Mouse (Mus musculus) heart, adult 2 months (tissue): ENCODE data around the gene Spout1. TPM values are rescaled to one million over a fixed set of nuclear protein-coding genes. Genes with fewer than 3 reads are reported as not detected.

Experiments used
- DNase-seq, 2 experiments: peaks; one replicate each; pipeline ENCODE4 v3.0.0; 2021
- H3K27ac ChIP-seq: fragments of 200-600 bp; 2 replicates; pipeline ENCODE4 v1.8.1; 2022
- H3K27me3 ChIP-seq: fragments of 200-500 bp; 2 replicates; pipeline ENCODE4 v1.6.1; 2012; ENCODE audit warnings: mild to moderate bottlenecking, low read length, inconsistent platforms, mixed read lengths; ENCODE audit not compliant: control insufficient read depth, insufficient read depth
- H3K36me3 ChIP-seq: fragments of 200-500 bp; 2 replicates; pipeline ENCODE4 v1.6.1; 2012; ENCODE audit warnings: low read length, inconsistent platforms; ENCODE audit not compliant: control insufficient read depth, insufficient read depth
- H3K4me1 ChIP-seq: fragments of 200-500 bp; 2 replicates; pipeline ENCODE4 v1.6.1; 2011; ENCODE audit warnings: low read length; ENCODE audit not compliant: control insufficient read depth, insufficient read depth
- H3K4me3 ChIP-seq: fragments of 200-600 bp; 2 replicates; pipeline ENCODE4 v1.8.1; 2022
- H3K79me2 ChIP-seq: fragments of 200-500 bp; replicated peaks from 2 replicates; pipeline ENCODE4 v1.6.1; 2012; ENCODE audit warnings: mild to moderate bottlenecking, inconsistent platforms, low read length, moderate library complexity, mixed read lengths; ENCODE audit not compliant: control insufficient read depth, insufficient read depth
- H3K9ac ChIP-seq: fragments of 200-500 bp; 2 replicates; pipeline ENCODE4 v1.6.1; 2012; ENCODE audit warnings: low read depth, mild to moderate bottlenecking, control low read depth, inconsistent platforms, low read length, mixed read lengths
- CTCF ChIP-seq: fragments of 200-600 bp; IDR thresholded peaks from 2 replicates; pipeline ENCODE4 v1.8.1; 2022; ENCODE audit warnings: antibody characterized with exemption, mild to moderate bottlenecking, moderate library complexity
- EP300 ChIP-seq: fragments of 200-500 bp; IDR thresholded peaks from 2 replicates; pipeline ENCODE4 v1.6.1; 2011; ENCODE audit warnings: low read depth, low read length, control low read depth; ENCODE audit not compliant: insufficient read depth
- POLR2A ChIP-seq: fragments of 200-500 bp; IDR thresholded peaks from 2 replicates; pipeline ENCODE4 v1.6.1; 2011; ENCODE audit warnings: mild to moderate bottlenecking, low read depth, low read length, control low read depth; ENCODE audit not compliant: insufficient read depth
- WGBS: fragments of 180-500 bp; shearing (Covaris S2); methylation state at CpG from one replicate; pipeline ENCODE4 v1.1.7; 2018; 5-methylcytosine and 5-hydroxymethylcytosine counted together
- intact Hi-C: fragments of 180-260 bp; cut with DNase I; formaldehyde crosslinking; loops from one replicate; pipeline ENCODE4 v1.15.1; 2025
- polyA plus RNA-seq: library from polyadenylated mRNA; depleted of rRNA; stranded (reverse); fragments of >200 nt; gene quantifications from 2 replicates; pipeline ENCODE4 v1.2.3, GENCODE M21; 2012
- total RNA-seq, 2 experiments: library from RNA; stranded (reverse); gene quantifications; 2 replicates each; pipeline ENCODE4 v1.2.3; 2021

Gene Spout1
- total and polyA plus RNA-seq, 3 experiments = 5.1 to 10.3 (median 5.4) TPM

- no peaks in the 10 kb centered on the region for H3K36me3 ChIP-seq
- H3K79me2 ChIP-seq = no peaks in the 10 kb centered on the region
- no peak overlapping the region for H3K27ac ChIP-seq
- intact Hi-C loops = loop anchor here (2.0 kb wide), 1 partner anchor 61 kb away; the partner anchor contains the start of gene Lrrc8a
- H3K27me3 ChIP-seq = no peaks in the 10 kb centered on the region
- H3K4me1 ChIP-seq = peaks cover 7% of the 10 kb centered on the region
- TF ChIP-seq POLR2A (no peak), CTCF (peak; percentile 55)
- DNase-seq = no peak
- no peak overlapping the region for H3K9ac ChIP-seq
- 79% methylated on average over 8 of the region's 8 CpGs for WGBS
- no peak overlapping the region for H3K4me3 ChIP-seq
Measured at GRCm38 (mm10) chr2:30175897-30176296, 2.4 kb downstream of the Spout1 start.

GRCm38 (mm10) chr2:30173541-30174240, 4.6 kb downstream of the Spout1 start:
- H3K4me3 ChIP-seq = no peak overlapping the region
- H3K36me3 ChIP-seq = no peaks in the 10 kb centered on the region
- intact Hi-C loops = loop anchor here (5.0 kb wide), 1 partner anchor 114 kb away; the partner anchor contains the start of genes Dolk and Nup188
- TF ChIP-seq POLR2A (no peak), EP300 (no peak), CTCF (no peak)
- WGBS = 84% methylated on average over 20 of the region's 20 CpGs
- DNase-seq = no peak
- H3K27me3 ChIP-seq = no peaks in the 10 kb centered on the region
- H3K4me1 ChIP-seq = peaks cover 7% of the 10 kb centered on the region
- H3K9ac ChIP-seq = no peak overlapping the region
- H3K27ac ChIP-seq = no peak overlapping the region
- H3K79me2 ChIP-seq = no peaks in the 10 kb centered on the region

- TF ChIP-seq EP300 (no peak), POLR2A (no peak), CTCF (no peak)
- H3K4me1 ChIP-seq = peaks cover 5% of the 10 kb centered on the region
- H3K36me3 ChIP-seq = no peaks in the 10 kb centered on the region
- peak overlapping the region; percentile 89 for H3K9ac ChIP-seq
- H3K27ac ChIP-seq = peak overlapping the region; percentile 100
- under 1% methylated on average over 19 of the region's 19 CpGs for WGBS
- no peaks in the 10 kb centered on the region for H3K27me3 ChIP-seq
- intact Hi-C loops = loop anchor here (2.0 to 5.0 kb wide), 2 partner anchors 99 to 115 kb away; partner anchors contain the start of genes Dolk and Nup188
- H3K4me3 ChIP-seq = peak overlapping the region; percentile 97
- DNase-seq = no peak
- no peaks in the 10 kb centered on the region for H3K79me2 ChIP-seq
Measured at GRCm38 (mm10) chr2:30171997-30172382, 6.3 kb downstream of the Spout1 start.

GRCm38 (mm10) chr2:30171371-30171996, 6.8 kb downstream of the Spout1 start, which contains the start of gene Endog:
Gene Endog (plus strand): TSS chr2:30171493.
- Histone ChIP-seq H3K27me3 (no peaks in the 10 kb centered on the region), H3K4me1 (peaks cover 5% of the 10 kb centered on the region), H3K36me3 (no peaks in the 10 kb centered on the region), H3K4me3 (peak within 1 kb of the TSS; percentile 97), H3K27ac (peak within 1 kb of the TSS; percentile 100), H3K79me2 (no peaks in the 10 kb centered on the region), H3K9ac (peak within 1 kb of the TSS; percentile 89)
- peak; percentile 54; the same call in 1 of the 2 replicates for TF ChIP-seq EP300
- no peak for TF ChIP-seq CTCF
- peak; percentile 98 for TF ChIP-seq POLR2A
- peak; percentile 88 to 92 for DNase-seq
- intact Hi-C loops = loop anchor here (2.0 to 5.0 kb wide), 2 partner anchors 99 to 116 kb away; partner anchors contain the start of genes Dolk and Nup188
- WGBS = under 1% methylated on average over 72 of the region's 75 CpGs

GRCm38 (mm10) chr2:30166677-30167076, 11.6 kb downstream of the Spout1 start:
- TF ChIP-seq CTCF (peak; percentile 42), POLR2A (no peak), EP300 (no peak)
- Histone ChIP-seq H3K79me2 (no peaks in the 10 kb centered on the region), H3K27ac (no peak overlapping the region), H3K36me3 (no peaks in the 10 kb centered on the region), H3K27me3 (no peaks in the 10 kb centered on the region), H3K9ac (no peak overlapping the region), H3K4me3 (no peak overlapping the region), H3K4me1 (no peaks in the 10 kb centered on the region; the same call in 1 of the 2 replicates)
- intact Hi-C loops = no loop called here
- DNase-seq = no peak
- WGBS = 58% methylated on average over 4 of the region's 4 CpGs
